Comparison of ENCODE assay signal across 9 mouse cellular contexts in the genomic region with DNA sequence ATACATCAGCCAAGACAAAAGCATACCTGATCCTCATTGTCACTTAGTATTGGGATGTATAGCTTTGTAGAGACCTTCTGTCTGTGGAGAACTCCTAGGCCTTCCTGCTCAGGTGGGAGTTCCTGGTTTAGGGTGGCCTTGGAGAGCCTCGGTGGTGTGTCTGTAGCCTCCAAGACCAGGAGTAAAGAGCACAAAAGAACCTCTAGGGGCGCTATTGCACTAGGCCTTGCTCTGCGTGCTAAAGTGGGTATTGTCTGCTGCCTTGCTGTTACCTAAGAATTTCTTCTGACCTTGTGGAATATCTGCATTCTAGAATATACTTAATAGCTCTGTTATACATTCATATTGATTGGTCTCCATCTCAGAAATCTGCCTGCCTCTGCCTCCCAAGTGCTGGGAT. TPM values are rescaled to one million over a fixed set of nuclear protein-coding genes. Genes with fewer than 3 reads are reported as not detected.
A peak's percentile ranks its signal among the peaks of the same experiment; 100 is the strongest.
DNase-seq lines count a peak whose midpoint lies in the region; ATAC-seq and TF ChIP-seq lines count a peak whose summit lies in the region.
"Had no signal": no experiment of that assay in that cellular context is flagged by ENCODE, and none has a peak within 500 bp of the region (broad histone marks: within the 10 kb centered on the region; RNA-seq: fewer than 3 reads in every experiment).

No protein-coding gene starts in this region.

- TF ChIP-seq CTCF in layer of hippocampus, adult 2 months (conservative IDR thresholded peaks at IDR 0.05), result peak; percentile 86

- no peak overlapping the region for H3K4me2 ChIP-seq in neural tube, embryonic 11.5 days (ENCODE audit: low read depth)
- H3K4me2 ChIP-seq: limb, embryonic 12.5 days had no signal

- no peaks in the 10 kb centered on the region for H3K9me3 ChIP-seq in neural tube, embryonic 11.5 days (ENCODE audit: control insufficient read depth, low read length)
- H3K9me3 ChIP-seq: limb, embryonic 12.5 days had no signal

- no peak overlapping the region for H3K4me3 ChIP-seq in layer of hippocampus, adult 2 months
- H3K4me3 ChIP-seq in neural tube, embryonic 11.5 days (ENCODE audit: low read depth, low read length), result no peak overlapping the region
- H3K4me3 ChIP-seq: limb, embryonic 12.5 days had no signal

- no peaks in the 10 kb centered on the region; the same call in 1 of the 2 replicates for H3K36me3 ChIP-seq in neural tube, embryonic 11.5 days (ENCODE audit: control insufficient read depth, insufficient read depth, low read length)
- H3K36me3 ChIP-seq: limb, embryonic 12.5 days had no signal

- no peak overlapping the region for H3K9ac ChIP-seq in neural tube, embryonic 11.5 days (ENCODE audit: low read length)
- H3K9ac ChIP-seq: limb, embryonic 12.5 days had no signal

- ATAC-seq in granulocyte monocyte progenitor cell, adult 5-6 weeks (replicated peaks; ENCODE audit: poor library complexity, severe bottlenecking), result peak; percentile 96
- ATAC-seq in neural tube, embryonic 11.5 days (ENCODE audit: insufficient read depth, low FRiP score, low TSS enrichment), result no peak

- 8% methylated on average over 3 of the region's 3 CpGs for WGBS in neural tube, embryonic 11.5 days

- no peaks in the 10 kb centered on the region for H3K4me1 ChIP-seq in neural tube, embryonic 11.5 days (ENCODE audit: control insufficient read depth, insufficient read depth, low read length)

- peak in 1 of 2 experiments; percentile 33 for DNase-seq in layer of hippocampus, adult 2 months (ENCODE audit: low spot score in 2 of 2)
- no peak for DNase-seq in layer of hippocampus, adult 9-10 months (ENCODE audit: low spot score)
- peak; percentile 63 for DNase-seq in adipocyte (ENCODE audit: low spot score)
- peak; percentile 62 for DNase-seq in liver
- peak; percentile 49 for DNase-seq in neural tube, embryonic 11.5 days (ENCODE audit: low spot score)
- DNase-seq in ovary, postnatal 14 days (ENCODE audit: low spot score), result no peak
- DNase-seq in urinary bladder, postnatal 4 days (ENCODE audit: low spot score in 2 of 2), result no peak

- no peak overlapping the region for H3K27ac ChIP-seq in layer of hippocampus, adult 2 months
- no peak overlapping the region for H3K27ac ChIP-seq in neural tube, embryonic 11.5 days (ENCODE audit: low read depth, low read length)
- H3K27ac ChIP-seq: limb, embryonic 12.5 days had no signal

- no peaks in the 10 kb centered on the region for H3K27me3 ChIP-seq in neural tube, embryonic 11.5 days (ENCODE audit: control insufficient read depth, insufficient read depth, low read length)

RNA-seq across cellular contexts. Expression of a gene that starts 6.4 kb away (rescaled TPM):
- 10 to 100 TPM; 78.2 to 82.2 TPM for total RNA-seq in layer of hippocampus, adult 2 months (2021)
- 0.77 TPM in 1 of 2 replicates, not detected in the other for total RNA-seq in granulocyte monocyte progenitor cell, adult 5-6 weeks (2014; fragmentation: Nextera tagmentation)
- total RNA-seq in granulocyte monocyte progenitor cell, adult 5-6 weeks (2017), result 1.1 TPM in 1 of 2 replicates, not detected in the other
- polyA plus RNA-seq in neural tube, embryonic 11.5 days (2014; fragmentation: Nextera tagmentation; extraction: Ambion mirVana), result 1.2 and 1.7 TPM in 2 replicates

RNA-seq across cellular contexts. Expression of a gene that starts 9.3 kb away (rescaled TPM):
- 10 to 100 TPM; 87.0 to 93.3 TPM for total RNA-seq in layer of hippocampus, adult 2 months (2021)
- total RNA-seq in granulocyte monocyte progenitor cell, adult 5-6 weeks (2014; fragmentation: Nextera tagmentation), result 18.9 and 19.0 TPM in 2 replicates
- total RNA-seq in granulocyte monocyte progenitor cell, adult 5-6 weeks (2017), result 5.9 and 9.1 TPM in 2 replicates
- polyA plus RNA-seq in neural tube, embryonic 11.5 days (2014; fragmentation: Nextera tagmentation; extraction: Ambion mirVana), result 20.6 and 29.0 TPM in 2 replicates

RNA-seq across cellular contexts. Expression of a gene that starts 12.6 kb away (rescaled TPM):
- total RNA-seq in layer of hippocampus, adult 2 months (2021), result 10 to 100 TPM; 87.9 to 95.5 TPM
- 83.9 and 102 TPM in 2 replicates for total RNA-seq in granulocyte monocyte progenitor cell, adult 5-6 weeks (2014; fragmentation: Nextera tagmentation)
- total RNA-seq in granulocyte monocyte progenitor cell, adult 5-6 weeks (2017), result 61.5 and 104 TPM in 2 replicates
- polyA plus RNA-seq in neural tube, embryonic 11.5 days (2014; fragmentation: Nextera tagmentation; extraction: Ambion mirVana), result 81.2 and 88.1 TPM in 2 replicates

RNA-seq across cellular contexts. Expression of a gene that starts 52.0 kb away (rescaled TPM):
- total RNA-seq in layer of hippocampus, adult 2 months (2021), result 100 to 1,000 TPM; 153 to 158 TPM
- total RNA-seq in granulocyte monocyte progenitor cell, adult 5-6 weeks (2014; fragmentation: Nextera tagmentation), result not detected in 2 replicates
- total RNA-seq in granulocyte monocyte progenitor cell, adult 5-6 weeks (2017), result not detected in 2 replicates
- polyA plus RNA-seq in neural tube, embryonic 11.5 days (2014; fragmentation: Nextera tagmentation; extraction: Ambion mirVana), result 7.4 and 8.4 TPM in 2 replicates

Comparison
In these comparisons a context has a peak if more than half of its experiments do, and no peak if none do; other contexts are left out.
1. DNase-seq: peak in adipocyte (single experiment), liver (single experiment) and neural tube, embryonic 11.5 days (single experiment); none in layer of hippocampus, adult 9-10 months (single experiment), ovary, postnatal 14 days (single experiment) and urinary bladder, postnatal 4 days (0 of 2).
2. RNA of a gene that starts 6.4 kb away (total RNA-seq): 78.2 to 82.2 TPM in layer of hippocampus, adult 2 months; 0.77 to 1.1 TPM in granulocyte monocyte progenitor cell, adult 5-6 weeks; every median in the first group is over 10 times any median in the second.
3. RNA of a gene that starts 9.3 kb away (total RNA-seq): 87.0 to 93.3 TPM in layer of hippocampus, adult 2 months; 5.9 to 19.0 TPM in granulocyte monocyte progenitor cell, adult 5-6 weeks; every median in the first group is over 4 times any median in the second.